Mouse (Mus musculus) brain, embryonic 14.5 days (tissue): ENCODE measurements around the gene A530064D06Rik. TPM values are rescaled to one million over a fixed set of nuclear protein-coding genes. Genes with fewer than 3 reads are reported as not detected.
"Not testable (repeated sequence)": the region's sequence is repeated elsewhere in the genome, so short reads cannot be mapped to it uniquely, and the experiment has no call there.

Experiments
- DNase-seq: peaks from one replicate; pipeline ENCODE4 v3.0.0-alpha.2; 2011; ENCODE audit warnings: low read depth
- CTCF ChIP-seq: fragments of 200-500 bp; IDR thresholded peaks from 2 replicates; pipeline ENCODE4 v1.5.1; 2012; ENCODE audit warnings: inconsistent platforms, mild to moderate bottlenecking, moderate library complexity, borderline replicate concordance; ENCODE audit not compliant: insufficient read depth, insufficient read length; ENCODE audit errors: extremely low read depth
- POLR2A ChIP-seq: fragments of 200-500 bp; IDR thresholded peaks from 2 replicates; pipeline ENCODE4 v1.6.1; 2012; ENCODE audit warnings: mild to moderate bottlenecking, inconsistent platforms, borderline replicate concordance; ENCODE audit not compliant: poor library complexity, insufficient read depth, insufficient read length, severe bottlenecking; ENCODE audit errors: extremely low read depth
- polyA plus RNA-seq: library from polyadenylated mRNA; depleted of rRNA; stranded (reverse); fragments of >200 nt; gene quantifications from 2 replicates; pipeline ENCODE4 v1.2.3, GENCODE M21; 2012; rRNA removed

A530064D06Rik gene
- polyA plus RNA-seq = 0.05 and 0.16 TPM in 2 replicates

DNA sequence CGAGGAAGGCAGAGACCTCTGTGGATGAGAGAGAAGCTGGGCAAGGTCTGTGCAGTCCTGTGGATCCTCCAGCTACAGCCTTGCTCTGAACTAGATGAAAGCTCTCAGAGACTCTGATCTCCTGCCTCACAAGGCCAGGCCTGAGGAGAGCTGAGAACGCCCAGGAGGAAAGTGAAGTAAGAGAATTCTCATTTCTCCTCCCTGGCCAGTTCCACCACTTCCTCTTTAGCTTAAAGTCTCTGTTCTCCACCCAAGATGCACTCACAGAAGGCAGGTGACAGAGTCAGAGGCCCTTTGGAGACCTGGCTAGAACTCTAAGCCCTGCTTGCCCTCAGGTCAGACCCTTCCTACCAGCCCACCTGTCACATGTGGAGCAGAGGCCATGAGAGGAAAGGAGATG is at the start of gene A530064D06Rik:
Gene A530064D06Rik, minus strand, starts transcription at position 173 of the 400 bp plus-strand sequence.
- DNase-seq = not testable (repeated sequence)

DNA sequence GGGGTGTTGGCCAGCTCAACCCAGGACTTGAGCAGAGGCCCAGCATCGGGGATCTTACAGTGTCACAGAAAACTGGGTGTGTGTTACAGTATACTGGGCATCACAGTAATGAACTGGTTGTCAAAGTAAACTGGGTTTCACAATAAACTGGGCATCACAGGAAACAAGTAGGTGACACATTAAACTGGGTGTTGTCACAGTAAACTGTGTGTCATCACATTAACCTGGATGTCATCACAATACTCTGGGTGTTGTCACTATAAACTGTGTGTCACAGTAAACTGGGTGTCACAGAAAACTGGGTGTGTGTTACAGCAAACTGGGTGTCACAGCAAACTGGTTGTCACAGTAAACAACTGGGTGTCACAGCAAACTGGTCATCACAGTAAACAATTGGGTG is 48.4 kb upstream of the A530064D06Rik start:
- DNase-seq = no peak
- TF ChIP-seq CTCF (no peak), POLR2A (no peak)

DNA sequence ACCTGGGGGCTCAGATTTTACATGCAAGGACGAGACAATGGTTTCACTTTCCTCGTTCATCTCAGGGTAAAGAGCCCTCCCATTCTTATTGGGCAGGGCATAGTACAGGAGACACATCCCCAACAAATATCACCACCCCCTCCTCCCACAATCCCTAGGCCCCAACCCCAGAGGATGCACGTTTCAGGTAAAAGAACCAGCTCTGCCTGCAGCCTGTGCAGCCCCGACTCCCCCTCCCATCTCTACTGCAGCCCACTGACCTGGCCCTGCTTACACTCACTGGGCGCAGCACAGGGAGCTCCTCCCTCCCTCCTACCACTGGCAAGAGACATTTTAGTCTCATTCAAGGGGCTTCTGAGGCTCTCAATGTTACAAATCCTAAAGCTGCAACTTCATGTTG is 46.4 kb upstream of the A530064D06Rik start:
- no peak for DNase-seq
- TF ChIP-seq CTCF (no peak), POLR2A (no peak)

DNA sequence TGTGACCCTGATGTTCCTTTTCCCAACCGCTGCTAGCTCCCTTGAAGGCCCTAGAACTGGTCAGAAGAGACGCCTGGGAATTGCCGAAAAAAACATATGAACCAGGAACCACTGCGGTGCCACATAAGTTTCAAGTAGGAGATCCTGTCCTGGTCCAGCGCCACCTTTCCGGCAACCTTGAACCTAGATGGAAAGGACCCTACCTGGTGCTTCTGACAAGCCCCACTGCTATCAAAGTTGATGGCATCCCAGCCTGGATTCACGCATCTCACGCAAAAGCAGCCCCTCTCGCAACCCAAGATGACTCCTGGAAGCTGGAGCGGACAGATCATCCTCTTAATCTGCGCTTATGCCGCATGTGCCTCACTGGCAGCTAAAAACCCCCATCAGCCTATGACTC is 45.5 kb upstream of the A530064D06Rik start:
- TF ChIP-seq CTCF (no peak), POLR2A (no peak)
- no peak for DNase-seq

DNA sequence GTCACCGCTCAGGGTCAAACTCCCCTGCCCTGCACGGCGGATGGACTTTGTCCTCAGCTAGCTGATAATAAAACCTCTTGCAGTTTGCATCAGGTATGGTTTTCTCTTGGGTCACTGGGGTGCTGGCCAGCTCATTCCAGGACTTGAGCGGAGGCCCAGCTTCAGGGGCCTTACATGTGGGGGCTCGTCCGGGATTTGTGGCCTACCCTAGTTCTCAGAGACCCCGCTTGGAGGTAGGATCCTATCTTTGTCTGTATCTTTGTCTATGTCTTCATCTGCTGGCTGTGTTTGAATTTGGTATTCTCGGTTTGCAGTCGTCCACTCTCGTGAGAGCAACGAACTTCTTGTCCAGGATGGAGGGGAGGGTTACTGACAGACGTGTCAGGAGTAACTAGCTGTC is 36.0 kb upstream of the A530064D06Rik start:
- DNase-seq = no peak
- TF ChIP-seq CTCF (no peak), POLR2A (no peak)

DNA sequence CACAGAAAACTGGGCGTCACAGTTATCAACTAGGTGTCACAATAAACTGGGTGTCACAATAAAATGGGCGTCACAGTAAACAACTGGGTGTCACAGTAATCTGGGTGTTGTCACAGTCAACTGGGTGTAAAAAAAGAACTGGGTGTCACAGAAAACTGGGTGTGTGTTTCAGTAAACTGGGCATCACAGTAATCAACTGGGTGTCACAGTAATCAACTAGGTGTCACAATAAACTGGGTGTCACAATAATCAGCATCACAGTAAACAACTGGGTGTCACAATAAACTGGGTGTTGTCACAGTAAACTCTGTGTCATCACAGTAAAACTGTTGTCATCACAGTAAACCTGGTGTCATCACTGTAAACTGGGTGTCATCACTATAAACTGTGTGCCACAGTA is 25.3 kb upstream of the A530064D06Rik start:
- no peak for DNase-seq

DNA sequence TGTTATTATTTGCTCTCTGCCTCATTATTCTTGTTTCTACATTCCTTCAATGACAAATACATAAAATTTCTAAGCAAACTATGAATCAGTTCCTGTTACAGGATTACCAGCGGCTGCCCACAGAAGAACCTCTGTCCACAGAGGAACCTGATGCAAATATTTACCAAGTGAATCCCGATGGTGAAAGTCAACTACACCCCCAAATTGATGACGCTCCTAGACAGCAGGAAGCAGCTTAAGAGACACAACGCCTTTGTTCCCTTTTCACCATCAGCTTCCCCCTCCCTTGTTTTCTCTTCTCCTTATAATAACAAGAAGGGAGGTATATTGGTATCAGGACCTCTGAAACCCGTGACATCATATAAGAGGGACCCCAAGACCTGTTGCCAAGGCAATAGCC is 18.2 kb upstream of the A530064D06Rik start:
- no peak for DNase-seq
- no peak for TF ChIP-seq POLR2A
- no peak for TF ChIP-seq CTCF

More for the DNA sequence above, 25.3 kb upstream of the A530064D06Rik start:
- TF ChIP-seq CTCF = no peak
- no peak for TF ChIP-seq POLR2A

DNA sequence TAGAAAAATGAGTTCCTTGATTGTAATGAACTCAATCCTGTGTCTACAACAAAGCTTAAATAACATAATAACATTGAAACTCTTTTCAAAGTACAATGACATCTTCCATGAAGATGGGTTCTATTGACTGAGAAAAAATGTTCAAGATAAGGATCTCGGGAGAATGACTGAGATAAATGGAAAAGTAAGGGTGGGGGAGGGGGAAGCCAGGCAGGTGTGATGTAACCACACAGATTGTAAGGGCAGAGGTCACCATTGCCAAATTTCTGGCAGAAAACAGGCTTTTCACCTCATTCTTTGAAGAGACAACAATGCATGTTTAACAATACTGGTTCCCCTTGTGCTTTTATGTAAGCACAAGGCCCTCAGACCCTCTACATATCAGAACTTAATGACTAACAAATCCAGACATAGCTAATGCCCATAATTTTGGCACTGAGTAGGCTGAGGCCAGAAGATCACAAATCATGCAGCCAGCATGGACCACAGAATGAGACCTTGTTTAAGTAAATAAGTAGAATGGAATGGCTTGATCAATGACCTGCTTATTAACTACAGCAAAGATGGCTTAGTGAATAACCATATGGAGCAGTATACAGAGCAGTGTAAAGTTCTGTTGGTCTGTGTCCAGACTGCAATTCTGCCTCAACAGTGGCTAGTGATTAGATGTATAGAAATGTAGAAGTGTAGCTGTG is 9.5 kb downstream of the A530064D06Rik start:
- TF ChIP-seq POLR2A = no peak
- no peak for TF ChIP-seq CTCF
- no peak for DNase-seq

DNA sequence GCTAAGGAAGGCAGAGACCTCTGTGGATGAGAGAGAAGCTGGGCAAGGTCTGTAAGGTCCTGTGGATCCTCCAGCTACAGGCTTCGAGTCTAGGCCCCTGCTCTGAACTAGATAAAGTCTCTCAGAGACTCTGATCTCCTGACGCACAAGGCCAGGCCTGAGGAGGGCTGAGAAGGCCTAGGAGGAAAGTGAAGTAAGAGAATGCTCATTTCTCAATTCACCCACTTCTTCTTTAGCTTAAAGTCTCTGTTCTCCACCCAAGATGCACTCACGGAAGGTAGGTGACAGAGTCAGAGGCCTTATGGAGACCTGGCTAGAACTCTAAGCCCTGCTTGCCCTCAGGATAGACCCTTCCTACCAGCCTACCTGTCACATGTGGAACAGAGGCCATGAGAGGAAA is 21.0 kb downstream of the A530064D06Rik start, which contains the start of gene 9830107B12Rik:
Gene 9830107B12Rik, minus strand, starts transcription at position 149 of the 400 bp plus-strand sequence.
- no peak for DNase-seq
- TF ChIP-seq POLR2A (no peak), CTCF (no peak)

DNA sequence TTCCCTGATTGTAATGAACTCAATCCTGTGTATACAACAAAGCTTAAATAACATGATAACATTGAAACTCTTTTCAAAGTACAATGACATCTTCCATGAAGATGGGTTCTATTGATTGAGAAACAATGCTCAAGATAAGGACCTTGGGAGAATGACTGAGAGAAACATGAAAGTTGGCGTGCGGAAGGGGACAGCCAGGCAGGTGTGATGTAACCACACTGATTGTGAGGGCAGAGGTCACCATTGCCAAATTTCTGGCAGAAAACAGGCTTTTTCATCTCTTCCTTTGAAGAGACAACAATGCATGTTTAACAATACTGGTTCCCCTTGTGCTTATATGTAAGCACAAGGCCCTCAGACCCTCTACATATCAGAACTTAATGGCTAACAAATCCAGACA is 34.3 kb downstream of the A530064D06Rik start:
- no peak for DNase-seq
- no peak for TF ChIP-seq POLR2A
- no peak for TF ChIP-seq CTCF

DNA sequence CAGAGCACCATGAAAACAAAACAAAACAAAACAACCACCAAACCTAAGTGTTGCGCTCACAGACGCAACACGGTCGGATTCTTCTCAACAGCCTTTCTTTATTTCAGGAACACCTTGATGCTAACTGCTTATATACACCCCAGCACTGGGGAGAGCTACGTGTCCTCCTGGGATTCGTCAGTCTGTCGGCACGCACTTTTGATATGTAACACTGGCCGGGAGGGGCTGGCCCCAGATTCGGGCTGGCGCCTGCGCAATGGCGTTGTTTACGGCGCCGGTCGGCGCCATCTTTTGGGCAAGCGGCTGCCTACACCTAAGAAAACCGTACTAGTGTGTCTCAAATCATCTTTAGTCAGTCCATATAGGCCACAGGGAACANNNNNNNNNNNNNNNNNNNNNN is 46.6 kb downstream of the A530064D06Rik start:
- no peak for DNase-seq
- no peak for TF ChIP-seq POLR2A

DNA sequence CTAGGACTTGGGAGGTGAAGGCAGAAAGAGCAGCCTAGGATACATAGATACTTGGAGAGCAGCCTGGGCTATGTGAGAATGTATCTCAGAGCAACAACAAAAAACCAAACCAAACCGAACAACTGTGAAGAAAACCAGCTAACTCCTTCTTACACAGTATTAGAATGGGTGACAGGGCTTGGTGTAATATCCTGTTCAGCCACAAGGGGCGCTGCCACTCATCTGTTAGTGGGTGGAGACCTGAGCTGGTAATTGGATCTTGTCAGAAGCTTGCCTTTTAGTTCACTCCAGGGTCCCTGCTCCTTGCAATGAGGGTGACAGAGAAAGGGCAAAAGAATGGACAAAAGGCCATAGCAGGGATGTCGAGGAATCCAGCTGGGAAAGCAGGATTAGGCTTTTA is 47.4 kb downstream of the A530064D06Rik start:
- peak; percentile 93 for TF ChIP-seq CTCF
- no peak for TF ChIP-seq POLR2A
- DNase-seq = peak; percentile 81
